Mouse (Mus musculus): Measurements from ENCODE around the gene Inafm2. TPM values are rescaled to one million over a fixed set of nuclear protein-coding genes. Genes with fewer than 3 reads are reported as not detected.

The Inafm2 gene
- polyA plus RNA-seq, 1 experiment from 2014 or later = 36.2 TPM

- Histone ChIP-seq H3K27me3 (replicated peaks) (peaks cover 98% of the 10 kb centered on the region), H3K4me2 (peak within 1 kb of the TSS; percentile 91), H3K4me1 (peaks cover 69% of the 10 kb centered on the region), H3K9ac (peak within 1 kb of the TSS; percentile 77), H3K9me3 (no peaks in the 10 kb centered on the region), H3K4me3 (peak within 1 kb of the TSS; percentile 60), H3K36me3 (no peaks in the 10 kb centered on the region), H3K27ac (replicated peaks) (0 out of 2 replicates have a peak within 1 kb of the TSS, but pooled peaks have one; percentile 5)
- no peak for ATAC-seq (ENCODE audit: extremely low read depth, insufficient number of reproducible peaks, low FRiP score, low TSS enrichment)
- 2% methylated on average over 47 of the region's 50 CpGs for WGBS
These were observed 41.4 kb upstream of the Inafm2 start, which contains the start of gene Ankrd63 for GRCm38 (mm10) chr2:118703913-118704730. Gene Ankrd63 (minus strand): TSS chr2:118703963.

GRCm38 (mm10) chr2:118706436-118706835 is 39.1 kb upstream of the Inafm2 start:
- no peak for ATAC-seq (ENCODE audit: extremely low read depth, insufficient number of reproducible peaks, low FRiP score, low TSS enrichment)
- Histone ChIP-seq H3K4me2 (no peak overlapping the region), H3K36me3 (no peaks in the 10 kb centered on the region), H3K9ac (peak overlapping the region; percentile 67), H3K4me1 (peaks cover 75% of the 10 kb centered on the region), H3K9me3 (no peaks in the 10 kb centered on the region), H3K27me3 (replicated peaks) (peaks cover 100% of the 10 kb centered on the region), H3K27ac (replicated peaks) (peak overlapping the region; percentile 73), H3K4me3 (no peak overlapping the region)
- WGBS = 8% methylated on average over 6 of the region's 6 CpGs

- Histone ChIP-seq H3K27me3 (replicated peaks) (peaks cover 99% of the 10 kb centered on the region), H3K4me2 (no peak overlapping the region), H3K9ac (no peak overlapping the region), H3K27ac (replicated peaks) (no peak overlapping the region), H3K4me3 (no peak overlapping the region), H3K9me3 (no peaks in the 10 kb centered on the region), H3K4me1 (peaks cover 63% of the 10 kb centered on the region), H3K36me3 (no peaks in the 10 kb centered on the region)
- WGBS = 71% methylated on average over 4 of the region's 4 CpGs
- ATAC-seq (ENCODE audit: extremely low read depth, insufficient number of reproducible peaks, low FRiP score, low TSS enrichment) = no peak
These were observed 37.1 kb upstream of the Inafm2 start for GRCm38 (mm10) chr2:118708472-118708871.

GRCm38 (mm10) chr2:118709655-118710221 is 35.8 kb upstream of the Inafm2 start:
- peaks cover 94% of the 10 kb centered on the region for H3K27me3 ChIP-seq (replicated peaks)
- WGBS = 44% methylated on average over 4 of the region's 4 CpGs
- peaks cover 50% of the 10 kb centered on the region for H3K4me1 ChIP-seq

GRCm38 (mm10) chr2:118711038-118711494 is 34.5 kb upstream of the Inafm2 start:
- WGBS = 2% methylated on average over 36 of the region's 36 CpGs
- peak overlapping the region; percentile 79 for H3K9ac ChIP-seq
- peaks cover 81% of the 10 kb centered on the region for H3K27me3 ChIP-seq (replicated peaks)
- peaks cover 55% of the 10 kb centered on the region for H3K4me1 ChIP-seq
- no peak overlapping the region for H3K27ac ChIP-seq (replicated peaks)
- no peak for ATAC-seq (ENCODE audit: extremely low read depth, insufficient number of reproducible peaks, low FRiP score, low TSS enrichment)
- peak overlapping the region; percentile 50 for H3K4me3 ChIP-seq
- H3K36me3 ChIP-seq = no peaks in the 10 kb centered on the region
- H3K4me2 ChIP-seq = peak overlapping the region; percentile 90
- no peaks in the 10 kb centered on the region for H3K9me3 ChIP-seq

More at GRCm38 (mm10) chr2:118709655-118710221, 35.8 kb upstream of the Inafm2 start:
- Histone ChIP-seq H3K9ac (no peak overlapping the region), H3K4me3 (no peak overlapping the region), H3K4me2 (no peak overlapping the region), H3K27ac (replicated peaks) (no peak overlapping the region), H3K9me3 (no peaks in the 10 kb centered on the region), H3K36me3 (no peaks in the 10 kb centered on the region)
- ATAC-seq (ENCODE audit: extremely low read depth, insufficient number of reproducible peaks, low FRiP score, low TSS enrichment) = no peak

GRCm38 (mm10) chr2:118713631-118714030 is 31.9 kb upstream of the Inafm2 start:
- H3K9me3 ChIP-seq = no peaks in the 10 kb centered on the region

GRCm38 (mm10) chr2:118714230-118714629 is 31.3 kb upstream of the Inafm2 start:
- ATAC-seq (ENCODE audit: extremely low read depth, insufficient number of reproducible peaks, low FRiP score, low TSS enrichment) = no peak
- Histone ChIP-seq H3K4me1 (peaks cover 65% of the 10 kb centered on the region), H3K4me3 (no peak overlapping the region), H3K27ac (replicated peaks) (no peak overlapping the region), H3K27me3 (replicated peaks) (peaks cover 49% of the 10 kb centered on the region), H3K4me2 (no peak overlapping the region), H3K9ac (no peak overlapping the region), H3K36me3 (no peaks in the 10 kb centered on the region), H3K9me3 (no peaks in the 10 kb centered on the region)
- WGBS = 55% methylated on average over 4 of the region's 4 CpGs

More at GRCm38 (mm10) chr2:118713631-118714030, 31.9 kb upstream of the Inafm2 start:
- H3K36me3 ChIP-seq = no peaks in the 10 kb centered on the region
- H3K27ac ChIP-seq (replicated peaks) = no peak overlapping the region
- H3K4me1 ChIP-seq = peaks cover 65% of the 10 kb centered on the region
- WGBS = 84% methylated on average over 6 of the region's 6 CpGs
- no peak overlapping the region for H3K4me2 ChIP-seq
- no peak overlapping the region for H3K4me3 ChIP-seq
- H3K27me3 ChIP-seq (replicated peaks) = peaks cover 55% of the 10 kb centered on the region
- ATAC-seq (ENCODE audit: extremely low read depth, insufficient number of reproducible peaks, low FRiP score, low TSS enrichment) = no peak
- no peak overlapping the region for H3K9ac ChIP-seq

- H3K27me3 ChIP-seq (replicated peaks) = peaks cover 29% of the 10 kb centered on the region
- H3K9ac ChIP-seq = no peak overlapping the region
- H3K4me3 ChIP-seq = no peak overlapping the region
- H3K36me3 ChIP-seq = no peaks in the 10 kb centered on the region
- no peaks in the 10 kb centered on the region for H3K9me3 ChIP-seq
- peak overlapping the region; percentile 92 for H3K27ac ChIP-seq (replicated peaks)
- peaks cover 40% of the 10 kb centered on the region for H3K4me1 ChIP-seq
- 33% methylated on average over 5 of the region's 5 CpGs for whole genome bisulfite sequencing
- peak; percentile 62 for ATAC-seq (ENCODE audit: extremely low read depth, insufficient number of reproducible peaks, low FRiP score, low TSS enrichment)
- peak overlapping the region; percentile 8; the same call in 1 of the 2 replicates for H3K4me2 ChIP-seq
These were observed 28.9 kb upstream of the Inafm2 start for GRCm38 (mm10) chr2:118716677-118717076.

GRCm38 (mm10) chr2:118723693-118724486 is 21.7 kb upstream of the Inafm2 start:
- Histone ChIP-seq H3K27me3 (replicated peaks) (peaks cover 41% of the 10 kb centered on the region; the same call in 1 of the 2 replicates), H3K36me3 (no peaks in the 10 kb centered on the region), H3K9ac (no peak overlapping the region), H3K4me1 (peaks cover 24% of the 10 kb centered on the region), H3K9me3 (no peaks in the 10 kb centered on the region), H3K27ac (replicated peaks) (no peak overlapping the region), H3K4me3 (no peak overlapping the region), H3K4me2 (no peak overlapping the region)
- no peak for ATAC-seq (ENCODE audit: extremely low read depth, insufficient number of reproducible peaks, low FRiP score, low TSS enrichment)
- 69% methylated on average over 15 of the region's 15 CpGs for WGBS

- peaks cover 41% of the 10 kb centered on the region; the same call in 1 of the 2 replicates for H3K27me3 ChIP-seq (replicated peaks)
- H3K36me3 ChIP-seq = no peaks in the 10 kb centered on the region
- 78% methylated on average over 4 of the region's 4 CpGs for WGBS
- no peak for ATAC-seq (ENCODE audit: extremely low read depth, insufficient number of reproducible peaks, low FRiP score, low TSS enrichment)
- no peak overlapping the region for H3K4me2 ChIP-seq
- no peak overlapping the region for H3K27ac ChIP-seq (replicated peaks)
- no peak overlapping the region for H3K4me3 ChIP-seq
- H3K9ac ChIP-seq = no peak overlapping the region
- no peaks in the 10 kb centered on the region for H3K9me3 ChIP-seq
- peaks cover 40% of the 10 kb centered on the region for H3K4me1 ChIP-seq
These were observed 20.0 kb upstream of the Inafm2 start for GRCm38 (mm10) chr2:118725511-118725910.

GRCm38 (mm10) chr2:118726873-118727272 is 18.7 kb upstream of the Inafm2 start:
- no peaks in the 10 kb centered on the region for H3K36me3 ChIP-seq
- H3K27ac ChIP-seq (replicated peaks) = no peak overlapping the region

More at GRCm38 (mm10) chr2:118726873-118727272, 18.7 kb upstream of the Inafm2 start:
- Histone ChIP-seq H3K9me3 (no peaks in the 10 kb centered on the region), H3K4me1 (peaks cover 40% of the 10 kb centered on the region), H3K4me3 (no peak overlapping the region), H3K9ac (no peak overlapping the region), H3K4me2 (no peak overlapping the region), H3K27me3 (replicated peaks) (peaks cover 50% of the 10 kb centered on the region)
- ATAC-seq (ENCODE audit: extremely low read depth, insufficient number of reproducible peaks, low FRiP score, low TSS enrichment) = no peak
- 81% methylated on average over 2 of the region's 2 CpGs for WGBS

Measured in heart, embryonic 13.5 days (tissue).